Mouse (Mus musculus) heart, postnatal 4 days (tissue): ENCODE measurements around the gene 1700040F15Rik. TPM values are rescaled to one million over a fixed set of nuclear protein-coding genes. Genes with fewer than 3 reads are reported as not detected.
"Not testable (repeated sequence)": the region's sequence is repeated elsewhere in the genome, so short reads cannot be mapped to it uniquely, and the experiment has no call there.

Source experiments
- DNase-seq: peaks from one replicate; pipeline ENCODE4 v3.0.0; 2021
- total RNA-seq, 2 experiments: library from RNA; stranded (reverse); gene quantifications; 2 replicates each; pipeline ENCODE4 v1.2.3; 2021

Gene 1700040F15Rik
- not detected for total RNA-seq

- not testable (repeated sequence) for DNase-seq
Observed at GRCm38 (mm10) chrY:61101947-61102346, at the start of gene 1700040F15Rik. Gene 1700040F15Rik, plus strand, starts transcription at chrY:61102247.
